Mouse (Mus musculus) midbrain, postnatal 0 days (tissue): ENCODE results near the gene Rnf126. TPM values are rescaled to one million over a fixed set of nuclear protein-coding genes. Genes with fewer than 3 reads are reported as not detected.

ENCODE experiments used
- ATAC-seq: fragments of 200-750 bp; cut with Nextera tagmentation; 2 replicates; pipeline ENCODE4 v1.8.0; 2017; ENCODE audit warnings: moderate number of reproducible peaks, mild to moderate bottlenecking, moderate TSS enrichment, moderate library complexity; ENCODE audit not compliant: low FRiP score
- DNase-seq: peaks from one replicate; pipeline ENCODE4 v3.0.0-alpha.2; 2015; ENCODE audit warnings: low spot score
- H3K27ac ChIP-seq: fragments of 300-500 bp; sonication (generic); 2 replicates; pipeline ENCODE4 v1.5.1; 2014; ENCODE audit warnings: low read depth, mild to moderate bottlenecking, low read length, mixed read lengths
- H3K27me3 ChIP-seq: fragments of 300-500 bp; sonication (generic); 2 replicates; pipeline ENCODE4 v1.6.1; 2014; ENCODE audit warnings: low read length, control low read depth, mixed read lengths; ENCODE audit not compliant: insufficient read depth
- H3K36me3 ChIP-seq: fragments of 300-500 bp; sonication (generic); 2 replicates; pipeline ENCODE4 v1.6.1; 2014; ENCODE audit warnings: low read length, control low read depth, mixed read lengths; ENCODE audit not compliant: insufficient read depth
- H3K4me1 ChIP-seq: fragments of 300-500 bp; sonication (generic); 2 replicates; pipeline ENCODE4 v1.6.1; 2014; ENCODE audit warnings: mild to moderate bottlenecking, control low read depth, antibody characterized with exemption, low read length, mixed read lengths; ENCODE audit not compliant: insufficient read depth
- H3K4me2 ChIP-seq: fragments of 300-500 bp; sonication (generic); 2 replicates; pipeline ENCODE4 v1.6.1; 2014; ENCODE audit warnings: low read depth, mild to moderate bottlenecking, low read length, mixed read lengths; ENCODE audit not compliant: poor library complexity, severe bottlenecking
- H3K4me3 ChIP-seq: fragments of 300-500 bp; sonication (generic); 2 replicates; pipeline ENCODE4 v1.5.1; 2014; ENCODE audit warnings: low read depth, mild to moderate bottlenecking, low read length, moderate library complexity
- H3K9ac ChIP-seq: fragments of 300-500 bp; sonication (generic); replicated peaks from 2 replicates; pipeline ENCODE4 v1.6.1; 2014; ENCODE audit warnings: mild to moderate bottlenecking, low read length, moderate library complexity, mixed read lengths; ENCODE audit not compliant: poor library complexity, severe bottlenecking
- H3K9me3 ChIP-seq: fragments of 300-500 bp; sonication (generic); 2 replicates; pipeline ENCODE4 v1.6.1; 2016; ENCODE audit warnings: low read length, control low read depth
- CTCF ChIP-seq: IDR thresholded peaks from 2 replicates; pipeline ENCODE4 v1.5.1; 2016; ENCODE audit warnings: antibody characterized with exemption, mild to moderate bottlenecking
- WGBS: fragments of 180-500 bp; shearing (Covaris S2); extraction: QIAGEN DNeasy Blood & Tissue Kit; methylation state at CpG from one replicate; pipeline ENCODE4 v1.1.7; 2014; 5-methylcytosine and 5-hydroxymethylcytosine counted together
- polyA plus RNA-seq: library from polyadenylated mRNA; unstranded; fragments of >200 nt; fragmentation: Nextera tagmentation; extraction: Ambion mirVana; gene quantifications from 2 replicates; pipeline ENCODE4 v1.2.1, GENCODE M21; 2015
- total RNA-seq: library from RNA; depleted of rRNA; stranded (reverse); fragments of >200 nt; gene quantifications from 2 replicates; pipeline ENCODE4 v1.2.3, GENCODE M21; 2014; rRNA removed

Rnf126 gene
- total RNA-seq: 79.6 and 107 TPM in 2 replicates
- polyA plus RNA-seq: 121 and 134 TPM in 2 replicates

DNA sequence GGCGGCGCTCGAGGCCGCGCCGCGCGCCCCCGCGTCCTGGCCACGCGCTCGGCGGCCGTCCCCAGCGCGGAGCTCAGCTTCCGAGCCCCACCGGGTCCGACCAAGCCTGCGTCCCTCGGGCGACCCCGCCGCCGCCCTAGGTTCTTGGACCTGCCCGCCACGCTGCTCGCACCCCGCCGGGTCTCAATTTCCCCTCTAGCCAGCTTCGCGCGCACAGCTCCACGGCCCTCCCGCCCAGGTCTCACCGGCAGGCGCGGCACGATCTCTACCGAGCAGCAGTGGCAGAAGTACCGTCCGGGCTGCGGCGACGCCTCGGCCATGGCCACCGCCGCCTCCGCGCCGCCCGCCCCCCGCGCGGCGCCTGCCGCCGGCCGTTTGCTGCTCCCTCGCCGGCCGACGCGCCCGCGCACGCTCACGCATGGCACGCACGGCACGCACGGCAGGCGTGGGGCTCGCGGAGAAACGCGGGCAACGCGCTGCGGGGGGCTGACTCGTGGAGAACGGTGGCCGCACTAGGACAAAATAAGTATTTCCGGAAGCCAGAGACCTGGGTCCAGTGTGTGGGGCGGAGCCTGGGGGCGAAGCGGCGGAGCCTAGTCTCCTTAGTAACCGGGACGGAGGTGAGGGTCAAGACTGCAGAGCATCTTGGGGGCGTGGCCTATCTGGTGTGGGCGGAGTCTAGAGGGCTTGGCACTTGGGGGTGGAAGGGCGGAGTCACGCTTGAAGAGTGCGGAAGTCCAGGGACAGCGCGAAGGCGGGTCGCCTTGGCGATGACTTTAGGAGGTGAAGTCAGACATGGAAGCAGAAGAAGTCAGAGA lies at the start of gene Rnf126:
TSS of gene Rnf126 (minus strand) at position 445 of the 818 bp plus-strand sequence.
- H3K4me3 ChIP-seq: peak within 1 kb of the TSS; percentile 94
- ATAC-seq (peak; percentile 89), DNase-seq (peak; percentile 98)
- peak within 1 kb of the TSS; percentile 95 for H3K9ac ChIP-seq
- no peaks in the 10 kb centered on the region for H3K9me3 ChIP-seq
- under 1% methylated on average over 90 of the region's 101 CpGs for whole genome bisulfite sequencing
- TF ChIP-seq CTCF: no peak
- peak within 1 kb of the TSS; percentile 87 for H3K4me2 ChIP-seq
- H3K27me3 ChIP-seq: no peaks in the 10 kb centered on the region
- H3K36me3 ChIP-seq: peaks cover 9% of the 10 kb centered on the region
- H3K27ac ChIP-seq: peak within 1 kb of the TSS; percentile 94
- H3K4me1 ChIP-seq: peaks cover 8% of the 10 kb centered on the region; the same call in 1 of the 2 replicates

DNA sequence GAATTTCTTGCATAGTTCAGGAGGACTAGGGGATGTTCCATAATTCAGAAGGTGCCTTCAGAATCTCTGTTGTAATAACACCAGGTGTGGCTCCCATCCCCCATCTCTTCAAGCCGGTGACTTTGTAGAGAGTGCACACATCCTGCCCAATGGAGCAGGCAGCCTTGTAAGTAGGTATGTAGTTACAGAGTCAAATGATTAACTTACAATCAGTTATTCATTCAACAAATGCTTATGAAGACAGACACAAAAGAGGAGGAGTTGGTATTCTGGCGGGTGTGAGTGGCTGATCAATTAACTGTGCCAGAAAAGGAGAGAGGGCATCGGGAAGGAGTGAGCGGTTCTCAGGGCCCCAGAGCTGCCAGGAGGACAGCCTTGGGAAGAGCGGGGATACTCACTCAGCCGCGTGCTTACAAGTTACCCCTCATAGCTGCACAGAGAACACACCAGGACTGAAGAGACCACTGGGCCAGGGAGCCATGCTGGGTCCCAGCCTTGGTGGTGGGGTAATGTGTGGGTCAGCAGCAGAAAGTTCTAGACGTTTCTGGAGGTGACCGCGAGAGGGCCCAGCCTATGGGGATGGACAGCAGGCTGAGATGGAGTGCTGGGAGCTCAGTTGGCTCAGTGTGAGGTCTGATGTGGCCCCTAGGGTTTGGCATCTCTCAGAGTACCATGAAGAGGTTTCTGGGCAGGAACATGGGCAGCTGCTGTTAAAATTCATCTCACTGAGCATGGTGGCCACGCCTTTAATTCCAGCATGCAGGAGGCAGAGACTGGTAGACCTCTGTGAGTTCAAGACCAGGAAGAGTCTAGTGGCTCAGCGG lies 49.1 kb upstream of the Rnf126 start:
- TF ChIP-seq CTCF: no peak
- Histone ChIP-seq H3K9ac (no peak overlapping the region), H3K4me2 (no peak overlapping the region), H3K36me3 (peaks cover 52% of the 10 kb centered on the region), H3K4me3 (no peak overlapping the region), H3K9me3 (no peaks in the 10 kb centered on the region), H3K4me1 (no peaks in the 10 kb centered on the region), H3K27me3 (no peaks in the 10 kb centered on the region), H3K27ac (no peak overlapping the region)
- 88% methylated on average over 12 of the region's 12 CpGs for WGBS
- ATAC-seq (no peak), DNase-seq (no peak)

DNA sequence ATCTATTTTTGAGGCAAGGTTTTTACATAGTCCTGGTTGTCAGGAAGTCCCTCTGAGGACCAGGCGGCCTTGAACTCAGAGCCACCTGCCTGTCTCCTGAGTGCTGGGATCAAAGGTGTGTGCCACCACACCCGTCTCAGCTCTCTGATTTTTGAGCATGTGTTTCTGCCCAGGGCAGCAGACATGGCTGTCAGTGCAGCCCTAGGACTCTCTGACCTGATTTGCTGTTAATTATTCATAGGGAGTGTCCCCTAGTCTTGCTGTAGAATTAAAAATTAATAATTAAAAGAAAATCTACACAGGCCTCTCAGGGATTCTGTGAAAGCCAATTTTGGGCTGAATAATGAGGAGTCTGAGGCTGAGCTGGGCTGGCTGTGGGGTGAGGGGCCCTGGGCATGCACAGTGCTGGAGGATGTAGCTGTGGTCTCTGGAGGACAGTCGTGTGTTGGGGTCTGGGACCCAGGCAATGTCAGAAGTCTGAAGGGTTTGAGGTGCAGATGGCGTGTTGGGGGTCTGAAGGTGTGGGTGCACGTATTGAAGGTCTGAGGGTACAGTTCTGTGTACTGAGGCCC lies 47.6 kb upstream of the Rnf126 start:
- Histone ChIP-seq H3K27ac (no peak overlapping the region), H3K9me3 (no peaks in the 10 kb centered on the region), H3K4me1 (no peaks in the 10 kb centered on the region), H3K4me3 (no peak overlapping the region), H3K36me3 (peaks cover 47% of the 10 kb centered on the region), H3K4me2 (no peak overlapping the region), H3K9ac (no peak overlapping the region), H3K27me3 (no peaks in the 10 kb centered on the region)
- no peak for ATAC-seq
- WGBS: 69% methylated on average over 5 of the region's 5 CpGs
- DNase-seq: no peak
- TF ChIP-seq CTCF: no peak

DNA sequence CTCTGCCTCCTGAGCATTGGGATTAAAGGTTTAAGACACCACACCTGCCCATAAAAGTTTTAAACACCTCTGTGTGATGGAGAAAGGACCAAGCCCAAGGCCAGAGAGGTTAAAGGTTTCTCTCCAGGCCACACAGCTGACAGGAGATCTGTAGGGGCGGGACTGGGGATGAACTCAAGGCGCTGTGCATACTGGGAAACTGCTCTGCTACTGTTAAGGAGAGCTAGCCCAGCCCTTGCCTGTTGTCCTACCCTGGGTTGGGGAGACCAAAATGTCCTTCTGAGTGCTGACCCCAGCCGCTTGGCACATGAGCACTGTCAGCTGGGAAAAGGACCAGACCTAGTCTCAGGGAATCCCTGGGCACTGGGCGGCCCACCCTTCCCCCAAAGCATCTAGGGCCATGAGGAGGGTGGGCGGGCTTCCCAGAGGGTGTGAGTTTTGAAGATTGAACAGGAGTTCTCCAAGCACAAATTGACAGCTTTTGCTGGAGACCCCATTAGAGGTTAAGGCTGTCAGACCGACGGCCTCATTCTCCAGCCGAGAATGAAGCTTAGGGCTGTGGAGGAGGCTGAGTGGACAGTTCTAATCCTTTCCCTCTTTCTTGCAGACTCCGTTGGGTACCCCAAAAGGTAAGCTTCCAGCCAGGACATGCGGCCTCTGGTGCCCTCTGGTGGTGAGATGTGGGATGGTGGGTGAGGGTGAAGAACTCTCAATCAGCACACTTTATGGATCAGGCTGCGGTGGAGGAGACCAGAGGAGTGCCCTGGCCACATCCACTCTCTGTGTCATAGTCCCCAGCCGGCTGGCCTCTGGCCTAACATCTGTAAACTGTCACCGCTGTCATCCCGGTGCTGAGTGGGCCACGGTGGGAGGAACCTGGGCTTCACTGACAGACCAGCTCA lies 45.2 kb upstream of the Rnf126 start:
- Histone ChIP-seq H3K4me1 (no peaks in the 10 kb centered on the region), H3K4me2 (no peak overlapping the region), H3K27me3 (no peaks in the 10 kb centered on the region), H3K9me3 (no peaks in the 10 kb centered on the region), H3K36me3 (peaks cover 52% of the 10 kb centered on the region), H3K4me3 (no peak overlapping the region), H3K27ac (no peak overlapping the region), H3K9ac (no peak overlapping the region)
- ATAC-seq: peak; percentile 42
- 39% methylated on average over 15 of the region's 15 CpGs for WGBS
- peak; percentile 74 for DNase-seq
- TF ChIP-seq CTCF: peak; percentile 97

DNA sequence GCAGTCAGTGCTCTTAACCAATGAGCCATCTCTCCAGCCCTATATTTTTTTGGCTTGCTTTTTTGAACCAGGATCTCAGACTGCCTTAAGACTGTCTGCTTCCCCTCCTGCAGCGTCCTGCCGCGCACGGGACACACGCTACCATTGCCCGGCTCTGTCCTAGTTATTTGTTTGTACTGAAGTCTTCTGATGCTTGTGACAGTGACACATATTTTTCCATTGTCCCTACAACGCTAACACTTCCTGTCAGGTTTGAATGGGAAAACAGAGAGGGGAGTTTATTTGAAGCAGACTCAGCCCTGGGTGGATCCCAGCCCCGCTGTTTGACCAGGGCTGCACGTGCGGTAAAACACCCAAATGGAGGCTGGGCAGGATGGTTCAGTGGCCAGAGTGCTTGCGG lies 42.0 kb upstream of the Rnf126 start:
- Histone ChIP-seq H3K9ac (no peak overlapping the region), H3K27me3 (no peaks in the 10 kb centered on the region), H3K36me3 (peaks cover 32% of the 10 kb centered on the region), H3K4me1 (no peaks in the 10 kb centered on the region; the same call in 1 of the 2 replicates), H3K9me3 (no peaks in the 10 kb centered on the region), H3K4me3 (no peak overlapping the region), H3K4me2 (no peak overlapping the region), H3K27ac (no peak overlapping the region)
- TF ChIP-seq CTCF: no peak
- ATAC-seq (no peak), DNase-seq (no peak)
- WGBS: 86% methylated on average over 11 of the region's 11 CpGs
